ENCODE assay signal across 12 mouse cellular contexts in genomic region chr14:3332087-3332677, GRCm38 (mm10). TPM values are rescaled to one million over a fixed set of nuclear protein-coding genes. Genes with fewer than 3 reads are reported as not detected.
A peak's percentile ranks its signal among the peaks of the same experiment; 100 is the strongest.
DNase-seq lines count a peak whose midpoint lies in the region; ATAC-seq and TF ChIP-seq lines count a peak whose summit lies in the region.
"Not testable (repeated sequence)": the region's sequence is repeated elsewhere in the genome, so short reads cannot be mapped to it uniquely, and the experiment has no call there.
"Had no signal": no experiment of that assay in that cellular context is flagged by ENCODE, and none has a peak within 500 bp of the region (broad histone marks: within the 10 kb centered on the region; RNA-seq: fewer than 3 reads in every experiment).

Gene Gm2956 (plus strand): TSS chr14:3332627.

- not testable (repeated sequence) for TF ChIP-seq EP300 in lung, postnatal 0 days (IDR thresholded peaks at IDR 0.05)

- 0% methylated on average over 3 of the region's 37 CpGs for WGBS in embryonic facial prominence, embryonic 12.5 days
- WGBS in forebrain, postnatal 0 days: 0% methylated on average over 3 of the region's 37 CpGs
- 1% methylated on average over 14 of the region's 37 CpGs for WGBS in heart, embryonic 16.5 days
- WGBS in intestine, embryonic 14.5 days: 5% methylated on average over 3 of the region's 37 CpGs
- WGBS in limb, embryonic 10.5 days: 1% methylated on average over 12 of the region's 37 CpGs
- WGBS in lung, postnatal 0 days: 0% methylated on average over 1 of the region's 37 CpGs
- WGBS in neural tube, embryonic 13.5 days: 0% methylated on average over 3 of the region's 37 CpGs

- not testable (repeated sequence) for H3K27me3 ChIP-seq in embryonic facial prominence, embryonic 12.5 days; forebrain, postnatal 0 days (ENCODE audit: insufficient read depth, low read length); heart, embryonic 16.5 days (ENCODE audit: control insufficient read depth, insufficient read depth, low read length); intestine, embryonic 14.5 days (replicated peaks; ENCODE audit: control insufficient read depth, insufficient read depth, low read length); limb, embryonic 10.5 days (ENCODE audit: low read depth, poor library complexity, severe bottlenecking); lung, postnatal 0 days (replicated peaks; ENCODE audit: insufficient read depth, low read length); neural tube, embryonic 13.5 days

- H3K27ac ChIP-seq in embryonic facial prominence, embryonic 12.5 days; forebrain, postnatal 0 days (ENCODE audit: low read depth, low read length); intestine, embryonic 14.5 days (ENCODE audit: low read depth); lung, postnatal 0 days (ENCODE audit: low read length); neural tube, embryonic 13.5 days (replicated peaks): not testable (repeated sequence)
- peak within 1 kb of the TSS; percentile 51; the same call in 1 of the 2 replicates for H3K27ac ChIP-seq in heart, embryonic 16.5 days (ENCODE audit: low read length)
- peak within 1 kb of the TSS; percentile 62; the same call in 1 of the 2 replicates for H3K27ac ChIP-seq in limb, embryonic 10.5 days

- not testable (repeated sequence) for DNase-seq in forebrain, postnatal 0 days; intestine, embryonic 14.5 days (ENCODE audit: low spot score); limb, embryonic 10.5 days (ENCODE audit: low spot score); lung, postnatal 0 days (ENCODE audit: low spot score)

- not testable (repeated sequence) for ATAC-seq in embryonic facial prominence, embryonic 12.5 days (ENCODE audit: insufficient number of reproducible peaks, insufficient read depth, low FRiP score, low TSS enrichment); forebrain, postnatal 0 days; heart, embryonic 16.5 days (replicated peaks; ENCODE audit: extremely low read depth, insufficient read depth, low FRiP score); intestine, embryonic 14.5 days (replicated peaks; ENCODE audit: low FRiP score, low TSS enrichment, low read depth); lung, postnatal 0 days; neural tube, embryonic 13.5 days (ENCODE audit: low read depth)

- not testable (repeated sequence) for H3K9me3 ChIP-seq in embryonic facial prominence, embryonic 12.5 days; forebrain, postnatal 0 days (ENCODE audit: low read length); heart, embryonic 16.5 days (replicated peaks; ENCODE audit: control insufficient read depth, low read length); intestine, embryonic 14.5 days (ENCODE audit: control insufficient read depth, low read length); limb, embryonic 10.5 days (replicated peaks); lung, postnatal 0 days (ENCODE audit: low read length); neural tube, embryonic 13.5 days

- peak within 1 kb of the TSS; percentile 38; the same call in 1 of the 2 replicates for H3K9ac ChIP-seq in embryonic facial prominence, embryonic 12.5 days
- H3K9ac ChIP-seq in forebrain, postnatal 0 days: peak within 1 kb of the TSS; percentile 57
- H3K9ac ChIP-seq in heart, embryonic 16.5 days (ENCODE audit: low read length): peak within 1 kb of the TSS; percentile 49
- H3K9ac ChIP-seq in intestine, embryonic 14.5 days (ENCODE audit: low read length); lung, postnatal 0 days (replicated peaks; ENCODE audit: low read depth): not testable (repeated sequence)
- peak within 1 kb of the TSS; percentile 67 for H3K9ac ChIP-seq in neural tube, embryonic 13.5 days

- H3K4me1 ChIP-seq in embryonic facial prominence, embryonic 12.5 days; forebrain, postnatal 0 days (ENCODE audit: insufficient read depth); heart, embryonic 16.5 days (ENCODE audit: control insufficient read depth, insufficient read depth, low read length); intestine, embryonic 14.5 days (replicated peaks; ENCODE audit: control insufficient read depth, insufficient read depth, low read length); limb, embryonic 10.5 days; lung, postnatal 0 days (ENCODE audit: insufficient read depth, low read depth, low read length); neural tube, embryonic 13.5 days (replicated peaks): not testable (repeated sequence)

- peak within 1 kb of the TSS; percentile 51 for H3K4me2 ChIP-seq in embryonic facial prominence, embryonic 12.5 days (replicated peaks)
- H3K4me2 ChIP-seq in forebrain, postnatal 0 days (ENCODE audit: low read depth): peak within 1 kb of the TSS; percentile 57
- peak within 1 kb of the TSS; percentile 57 for H3K4me2 ChIP-seq in heart, embryonic 16.5 days (ENCODE audit: low read depth, low read length)
- H3K4me2 ChIP-seq in intestine, embryonic 14.5 days (ENCODE audit: low read length): peak within 1 kb of the TSS; percentile 42
- H3K4me2 ChIP-seq in lung, postnatal 0 days (replicated peaks; ENCODE audit: low read depth, low read length): peak within 1 kb of the TSS; percentile 34; the same call in 1 of the 2 replicates
- H3K4me2 ChIP-seq in neural tube, embryonic 13.5 days: peak within 1 kb of the TSS; percentile 54

- peak within 1 kb of the TSS; percentile 35 for H3K4me3 ChIP-seq in embryonic facial prominence, embryonic 12.5 days
- H3K4me3 ChIP-seq in forebrain, postnatal 0 days (ENCODE audit: low read depth, low read length): peak within 1 kb of the TSS; percentile 30
- H3K4me3 ChIP-seq in heart, embryonic 16.5 days (ENCODE audit: low read length): peak within 1 kb of the TSS; percentile 44
- H3K4me3 ChIP-seq in intestine, embryonic 14.5 days (ENCODE audit: low read depth, low read length): peak within 1 kb of the TSS; percentile 24; the same call in 1 of the 2 replicates
- H3K4me3 ChIP-seq in limb, embryonic 10.5 days: peak within 1 kb of the TSS; percentile 41
- H3K4me3 ChIP-seq in lung, postnatal 0 days (ENCODE audit: low read depth, low read length): not testable (repeated sequence)
- H3K4me3 ChIP-seq in neural tube, embryonic 13.5 days: peak within 1 kb of the TSS; percentile 42

- TF ChIP-seq CTCF in forebrain, postnatal 0 days (IDR thresholded peaks at IDR 0.05; ENCODE audit: low read depth): peak; percentile 33
- TF ChIP-seq CTCF in lung, postnatal 0 days (IDR thresholded peaks at IDR 0.05): not testable (repeated sequence)

- not testable (repeated sequence) for H3K36me3 ChIP-seq in embryonic facial prominence, embryonic 12.5 days; forebrain, postnatal 0 days (ENCODE audit: insufficient read depth); heart, embryonic 16.5 days (ENCODE audit: control insufficient read depth, insufficient read depth); intestine, embryonic 14.5 days (ENCODE audit: control insufficient read depth, insufficient read depth, low read length); limb, embryonic 10.5 days; lung, postnatal 0 days (ENCODE audit: insufficient read depth, low read length); neural tube, embryonic 13.5 days

RNA-seq across cellular contexts. Expression of gene Gm2956, which starts in this region (rescaled TPM):
- not detected in 2 replicates for polyA plus RNA-seq in embryonic facial prominence, embryonic 12.5 days (2016; fragmentation: Nextera tagmentation; extraction: Ambion mirVana)
- 0.24 and 0.54 TPM in 2 replicates for total RNA-seq in forebrain, postnatal 0 days (2014; rRNA removed)
- 0.43 TPM in 1 of 2 replicates, not detected in the other for polyA plus RNA-seq in forebrain, postnatal 0 days (2015; fragmentation: Nextera tagmentation; extraction: Ambion mirVana)
- polyA plus RNA-seq in heart, embryonic 16.5 days (2015; fragmentation: Nextera tagmentation; extraction: Ambion mirVana): not detected in 2 replicates
- polyA plus RNA-seq in intestine, embryonic 14.5 days (2014; fragmentation: Nextera tagmentation; extraction: Ambion mirVana): not detected in 2 replicates
- not detected in 2 replicates for polyA plus RNA-seq in limb, embryonic 10.5 days (2016; fragmentation: Nextera tagmentation; extraction: Ambion mirVana)
- not detected in 2 replicates for polyA plus RNA-seq in lung, postnatal 0 days (2015; fragmentation: Nextera tagmentation; extraction: Ambion mirVana)
- not detected in 2 replicates for polyA plus RNA-seq in neural tube, embryonic 13.5 days (2015; fragmentation: Nextera tagmentation; extraction: Ambion mirVana)
- total RNA-seq: adrenal gland, postnatal 4 days; gastrocnemius, postnatal 14 days; heart, postnatal 14 days; layer of hippocampus, postnatal 14 days had no signal
- polyA plus RNA-seq: activated CD4-positive, CD25-positive, alpha-beta regulatory T cell, adult 4 months had no signal
